Mouse (Mus musculus): ENCODE measurements around the gene Gm40460. TPM values are rescaled to one million over a fixed set of nuclear protein-coding genes. Genes with fewer than 3 reads are reported as not detected.
"Not testable (repeated sequence)": the region's sequence is repeated elsewhere in the genome, so short reads cannot be mapped to it uniquely, and the experiment has no call there.

Gm40460 gene
- polyA plus RNA-seq, 1 experiment from 2014 or later: not detected

GRCm38 (mm10) chr7:142229871-142230270 is 11.0 kb downstream of the Gm40460 start, which contains the start of gene Krtap5-5:
Gene Krtap5-5 (minus strand): TSS chr7:142229971.
- not testable (repeated sequence) for H3K4me3 ChIP-seq; H3K4me1 ChIP-seq; DNase-seq (ENCODE audit: low spot score); H3K27me3 ChIP-seq (ENCODE audit: low read depth, poor library complexity, severe bottlenecking); H3K36me3 ChIP-seq; H3K27ac ChIP-seq (replicated peaks); H3K9me3 ChIP-seq (replicated peaks)
- WGBS: 75% methylated on average over 3 of the region's 3 CpGs

DNA sequence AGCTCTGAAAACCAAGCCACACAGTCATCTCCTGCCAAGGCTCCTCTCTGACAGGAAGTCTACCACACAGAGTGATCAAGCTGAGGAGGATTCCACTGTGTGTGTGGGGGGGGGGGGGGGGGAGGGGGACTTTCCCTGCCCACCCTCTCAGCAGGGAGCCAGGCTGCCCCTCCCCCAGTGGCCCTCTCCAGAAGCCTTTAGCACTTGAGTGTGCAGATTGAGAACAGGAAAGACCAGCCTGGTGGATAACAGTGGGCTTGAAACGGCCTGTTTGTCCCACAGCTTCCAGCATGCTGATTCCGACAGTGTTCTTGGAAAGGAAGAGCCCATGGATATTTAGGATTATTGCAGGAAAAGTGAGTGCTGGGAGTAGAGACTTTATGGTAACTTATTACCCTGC is 16.4 kb downstream of the Gm40460 start:
- Histone ChIP-seq H3K4me3 (no peak overlapping the region), H3K36me3 (no peaks in the 10 kb centered on the region), H3K27ac (replicated peaks) (no peak overlapping the region), H3K27me3 (ENCODE audit: low read depth, poor library complexity, severe bottlenecking) (no peaks in the 10 kb centered on the region), H3K4me1 (peaks cover 7% of the 10 kb centered on the region), H3K9me3 (replicated peaks) (no peaks in the 10 kb centered on the region)
- WGBS: 54% methylated on average over 2 of the region's 2 CpGs
- DNase-seq (ENCODE audit: low spot score): no peak

GRCm38 (mm10) chr7:142212136-142212535 is 28.7 kb downstream of the Gm40460 start:
- not testable (repeated sequence) for H3K36me3 ChIP-seq; H3K4me3 ChIP-seq; H3K9me3 ChIP-seq (replicated peaks); H3K4me1 ChIP-seq; H3K27ac ChIP-seq (replicated peaks); DNase-seq (ENCODE audit: low spot score); H3K27me3 ChIP-seq (ENCODE audit: low read depth, poor library complexity, severe bottlenecking)
- 66% methylated on average over 1 of the region's 1 CpGs for WGBS

DNA sequence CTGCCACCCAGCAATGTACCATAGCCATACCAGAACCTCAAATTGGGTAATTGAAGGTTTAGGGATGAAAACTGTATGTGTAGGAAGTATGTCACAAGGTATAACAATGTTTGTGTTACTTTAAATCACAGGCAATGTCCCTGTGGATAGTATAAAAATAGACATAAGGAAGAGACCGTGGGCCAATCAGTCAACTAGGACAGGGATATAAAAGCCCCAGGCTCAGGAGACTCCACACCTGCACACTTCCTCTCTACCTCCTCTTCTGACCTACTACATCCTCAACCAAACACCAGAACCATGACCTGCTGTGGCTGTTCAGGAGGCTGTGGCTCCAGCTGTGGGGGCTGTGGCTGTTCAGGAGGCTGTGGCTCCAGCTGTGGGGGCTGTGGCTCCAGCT is 29.3 kb downstream of the Gm40460 start, which contains the start of gene Gm7579:
Gm7579 (plus strand) TSS at position 301 of the 400 bp plus-strand sequence.
- H3K4me3 ChIP-seq: no peak within 1 kb of the TSS
- H3K36me3 ChIP-seq: no peaks in the 10 kb centered on the region
- no peak within 1 kb of the TSS for H3K27ac ChIP-seq (replicated peaks)
- DNase-seq (ENCODE audit: low spot score): no peak
- no peaks in the 10 kb centered on the region for H3K9me3 ChIP-seq (replicated peaks)
- no peaks in the 10 kb centered on the region for H3K4me1 ChIP-seq
- no peaks in the 10 kb centered on the region for H3K27me3 ChIP-seq (ENCODE audit: low read depth, poor library complexity, severe bottlenecking)
- WGBS: 64% methylated on average over 1 of the region's 1 CpGs

GRCm38 (mm10) chr7:142206891-142207290 is 34.0 kb downstream of the Gm40460 start:
- H3K27ac ChIP-seq (replicated peaks); H3K4me3 ChIP-seq; H3K4me1 ChIP-seq; H3K27me3 ChIP-seq (ENCODE audit: low read depth, poor library complexity, severe bottlenecking); H3K36me3 ChIP-seq; H3K9me3 ChIP-seq (replicated peaks); DNase-seq (ENCODE audit: low spot score): not testable (repeated sequence)
- 80% methylated on average over 5 of the region's 5 CpGs for WGBS

DNA sequence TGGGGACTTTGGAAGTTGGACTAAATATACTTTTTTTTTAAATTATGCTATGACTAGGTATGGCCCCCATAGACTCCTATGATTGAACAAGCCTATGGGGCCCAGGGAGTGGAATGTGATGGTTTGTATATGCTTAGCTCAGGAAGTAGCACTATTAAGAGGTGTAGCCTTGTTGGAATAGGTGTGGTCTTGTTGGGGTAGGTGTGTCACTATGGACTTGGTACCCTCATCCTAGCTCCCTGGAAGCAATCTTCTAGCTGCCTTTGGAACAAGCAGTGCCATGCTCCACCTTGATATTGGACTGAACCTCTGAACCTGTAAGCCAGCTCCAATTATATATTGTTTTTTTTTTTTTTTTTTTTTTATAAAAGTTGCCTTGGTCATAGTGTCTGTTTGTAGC is 35.4 kb downstream of the Gm40460 start:
- no peak for DNase-seq (ENCODE audit: low spot score)
- Histone ChIP-seq H3K36me3 (no peaks in the 10 kb centered on the region), H3K4me1 (no peaks in the 10 kb centered on the region), H3K27me3 (ENCODE audit: low read depth, poor library complexity, severe bottlenecking) (no peaks in the 10 kb centered on the region), H3K27ac (replicated peaks) (no peak overlapping the region), H3K9me3 (replicated peaks) (no peaks in the 10 kb centered on the region), H3K4me3 (no peak overlapping the region)

DNA sequence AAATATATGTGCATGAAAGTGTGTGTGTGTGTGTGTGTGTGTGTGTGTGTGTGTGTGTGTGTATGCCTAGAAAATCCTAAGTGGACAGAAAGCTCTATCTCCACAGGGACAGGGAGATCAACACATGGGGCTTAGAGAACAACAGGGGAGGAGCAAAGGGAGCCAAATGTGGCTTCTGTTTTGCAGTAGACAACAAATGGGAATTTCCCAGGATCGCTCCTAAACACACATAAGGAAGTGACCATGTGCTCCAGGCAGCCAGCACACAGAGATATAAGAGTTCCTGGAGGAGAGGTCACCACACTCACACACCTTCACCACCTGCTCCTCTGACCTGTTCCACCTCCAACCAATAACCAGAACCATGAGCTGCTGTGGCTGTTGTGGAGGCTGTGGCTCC is 39.8 kb downstream of the Gm40460 start, which contains the start of gene Krtap5-3:
Krtap5-3 (plus strand) TSS at position 301 of the 400 bp plus-strand sequence.
- Histone ChIP-seq H3K4me1 (no peaks in the 10 kb centered on the region), H3K4me3 (no peak within 1 kb of the TSS), H3K27me3 (ENCODE audit: low read depth, poor library complexity, severe bottlenecking) (no peaks in the 10 kb centered on the region), H3K9me3 (replicated peaks) (no peaks in the 10 kb centered on the region), H3K36me3 (no peaks in the 10 kb centered on the region), H3K27ac (replicated peaks) (no peak within 1 kb of the TSS)
- 75% methylated on average over 1 of the region's 1 CpGs for WGBS
- DNase-seq (ENCODE audit: low spot score): no peak

- Histone ChIP-seq H3K4me3 (no peak overlapping the region), H3K36me3 (no peaks in the 10 kb centered on the region), H3K27me3 (ENCODE audit: low read depth, poor library complexity, severe bottlenecking) (no peaks in the 10 kb centered on the region), H3K4me1 (no peaks in the 10 kb centered on the region), H3K27ac (replicated peaks) (no peak overlapping the region), H3K9me3 (replicated peaks) (no peaks in the 10 kb centered on the region)
- 88% methylated on average over 2 of the region's 2 CpGs for WGBS
- DNase-seq (ENCODE audit: low spot score): no peak
Measured at GRCm38 (mm10) chr7:142198748-142199147, 42.1 kb downstream of the Gm40460 start.

Other genes starting within 250 kb of the Gm40460 start
- 62.2 and 64.0 TPM in 2 replicates for gene Mob2, start 180.0 kb downstream of the Gm40460 start, polyA plus RNA-seq (2016; fragmentation: Nextera tagmentation; extraction: Ambion mirVana)
- 6.4 and 13.2 TPM in 2 replicates for gene Dusp8, start 145.2 kb downstream of the Gm40460 start, polyA plus RNA-seq (2016; fragmentation: Nextera tagmentation; extraction: Ambion mirVana)
- 0.29 TPM in 1 of 2 replicates, not detected in the other for gene Gm45618, start 120.3 kb downstream of the Gm40460 start, polyA plus RNA-seq (2016; fragmentation: Nextera tagmentation; extraction: Ambion mirVana)
- not detected in 2 replicates for gene Gm39115, start 105.0 kb downstream of the Gm40460 start, polyA plus RNA-seq (2016; fragmentation: Nextera tagmentation; extraction: Ambion mirVana)
- not detected in 2 replicates for gene Gm45337, start 96.5 kb downstream of the Gm40460 start, polyA plus RNA-seq (2016; fragmentation: Nextera tagmentation; extraction: Ambion mirVana)
- gene Gm29735, start 84.0 kb downstream of the Gm40460 start, polyA plus RNA-seq (2016; fragmentation: Nextera tagmentation; extraction: Ambion mirVana): not detected in 2 replicates
- gene Gm4553, start 75.3 kb downstream of the Gm40460 start, polyA plus RNA-seq (2016; fragmentation: Nextera tagmentation; extraction: Ambion mirVana): not detected in 2 replicates
- gene Krtap5-2, start 65.1 kb downstream of the Gm40460 start, polyA plus RNA-seq (2016; fragmentation: Nextera tagmentation; extraction: Ambion mirVana): not detected in 2 replicates
- gene Gm10153, start 50.7 kb downstream of the Gm40460 start, polyA plus RNA-seq (2016; fragmentation: Nextera tagmentation; extraction: Ambion mirVana): not detected in 2 replicates
- not detected in 2 replicates for gene Krtap5-3, start 39.7 kb downstream of the Gm40460 start, polyA plus RNA-seq (2016; fragmentation: Nextera tagmentation; extraction: Ambion mirVana)
- gene Gm7579, start 29.2 kb downstream of the Gm40460 start, polyA plus RNA-seq (2016; fragmentation: Nextera tagmentation; extraction: Ambion mirVana): not detected in 2 replicates
- gene Krtap5-5, start 11.1 kb downstream of the Gm40460 start, polyA plus RNA-seq (2016; fragmentation: Nextera tagmentation; extraction: Ambion mirVana): not detected in 2 replicates
- not detected in 2 replicates for gene Gm2431, start 17.3 kb upstream of the Gm40460 start, polyA plus RNA-seq (2016; fragmentation: Nextera tagmentation; extraction: Ambion mirVana)
- not detected in 2 replicates for gene Gm4559, start 33.3 kb upstream of the Gm40460 start, polyA plus RNA-seq (2016; fragmentation: Nextera tagmentation; extraction: Ambion mirVana)
- not detected in 2 replicates for gene Krtap5-1, start 56.0 kb upstream of the Gm40460 start, polyA plus RNA-seq (2016; fragmentation: Nextera tagmentation; extraction: Ambion mirVana)
- not detected in 2 replicates for gene Krtap5-4, start 62.5 kb upstream of the Gm40460 start, polyA plus RNA-seq (2016; fragmentation: Nextera tagmentation; extraction: Ambion mirVana)
- 0.41 and 0.50 TPM in 2 replicates for gene Ifitm10, start 132.7 kb upstream of the Gm40460 start, polyA plus RNA-seq (2016; fragmentation: Nextera tagmentation; extraction: Ambion mirVana)
- gene Gm49369, start 141.6 kb upstream of the Gm40460 start, polyA plus RNA-seq (2016; fragmentation: Nextera tagmentation; extraction: Ambion mirVana): 0.75 TPM in 1 of 2 replicates, not detected in the other
- gene Ctsd, start 147.0 kb upstream of the Gm40460 start, polyA plus RNA-seq (2016; fragmentation: Nextera tagmentation; extraction: Ambion mirVana): 145 and 171 TPM in 2 replicates
- 0.34 TPM in 1 of 2 replicates, not detected in the other for gene Syt8, start 193.8 kb upstream of the Gm40460 start, polyA plus RNA-seq (2016; fragmentation: Nextera tagmentation; extraction: Ambion mirVana)
- gene Tnni2, start 200.7 kb upstream of the Gm40460 start, polyA plus RNA-seq (2016; fragmentation: Nextera tagmentation; extraction: Ambion mirVana): 0.52 and 1.5 TPM in 2 replicates
- gene Lsp1, start 219.7 kb upstream of the Gm40460 start, polyA plus RNA-seq (2016; fragmentation: Nextera tagmentation; extraction: Ambion mirVana): 14.2 and 15.0 TPM in 2 replicates